11 mouse cellular contexts compared by ENCODE assay signal in genomic region chr12:8818233-8818672, GRCm38 (mm10). TPM values are rescaled to one million over a fixed set of nuclear protein-coding genes. Genes with fewer than 3 reads are reported as not detected.
A peak's percentile ranks its signal among the peaks of the same experiment; 100 is the strongest.
DNase-seq lines count a peak whose midpoint lies in the region; ATAC-seq and TF ChIP-seq lines count a peak whose summit lies in the region.
"Had no signal": no experiment of that assay in that cellular context is flagged by ENCODE, and none has a peak within 500 bp of the region (broad histone marks: within the 10 kb centered on the region; RNA-seq: fewer than 3 reads in every experiment).

No protein-coding gene starts in this region.

- H3K4me2 ChIP-seq in heart, embryonic 12.5 days = peak overlapping the region; percentile 17; the same call in 1 of the 2 replicates
- 0 out of 2 replicates have a peak overlapping the region, but pooled peaks have one; percentile 0 for H3K4me2 ChIP-seq in midbrain, embryonic 14.5 days (ENCODE audit: low read length)
- H3K4me2 ChIP-seq in stomach, embryonic 15.5 days = peak overlapping the region; percentile 27; the same call in 1 of the 2 replicates
- H3K4me2 ChIP-seq: liver, embryonic 12.5 days had no signal

- no peak for TF ChIP-seq CTCF in heart, adult 2 months (IDR thresholded peaks at IDR 0.05)

- no peaks in the 10 kb centered on the region for H3K9me3 ChIP-seq in heart, embryonic 12.5 days (replicated peaks)
- no peaks in the 10 kb centered on the region for H3K9me3 ChIP-seq in midbrain, embryonic 14.5 days (ENCODE audit: control insufficient read depth, low read length)
- no peaks in the 10 kb centered on the region for H3K9me3 ChIP-seq in stomach, embryonic 15.5 days
- H3K9me3 ChIP-seq: liver, embryonic 12.5 days had no signal

- H3K4me1 ChIP-seq in heart, embryonic 12.5 days (replicated peaks) = peaks cover 17% of the 10 kb centered on the region
- H3K4me1 ChIP-seq in heart, adult 2 months (ENCODE audit: control insufficient read depth, insufficient read depth, low read length) = no peaks in the 10 kb centered on the region; the same call in 1 of the 2 replicates
- no peaks in the 10 kb centered on the region for H3K4me1 ChIP-seq in midbrain, embryonic 14.5 days (ENCODE audit: control insufficient read depth, insufficient read depth, low read length)
- peaks cover 15% of the 10 kb centered on the region for H3K4me1 ChIP-seq in stomach, embryonic 15.5 days
- H3K4me1 ChIP-seq: liver, embryonic 12.5 days had no signal

- no peak for DNase-seq in heart, adult 2 months
- DNase-seq in kidney, postnatal 10 days = peak; percentile 47
- no peak for DNase-seq in kidney, postnatal 14 days
- no peak for DNase-seq in midbrain, embryonic 14.5 days
- no peak for DNase-seq in frontal cortex, postnatal 36 days (ENCODE audit: low spot score in 2 of 2)
- DNase-seq: right cerebral cortex, postnatal 25 days had no signal

- H3K4me3 ChIP-seq in heart, embryonic 12.5 days = no peak overlapping the region
- no peak overlapping the region for H3K4me3 ChIP-seq in heart, adult 2 months
- no peak overlapping the region for H3K4me3 ChIP-seq in midbrain, embryonic 14.5 days (replicated peaks; ENCODE audit: low read depth, low read length)
- H3K4me3 ChIP-seq in stomach, embryonic 15.5 days (replicated peaks) = no peak overlapping the region
- H3K4me3 ChIP-seq: liver, embryonic 12.5 days had no signal

- peaks cover 14% of the 10 kb centered on the region; the same call in 1 of the 2 replicates for H3K27me3 ChIP-seq in heart, embryonic 12.5 days (replicated peaks)
- no peaks in the 10 kb centered on the region for H3K27me3 ChIP-seq in heart, adult 2 months (ENCODE audit: control insufficient read depth, insufficient read depth, low read length)
- H3K27me3 ChIP-seq in midbrain, embryonic 14.5 days (ENCODE audit: control insufficient read depth, insufficient read depth, low read length) = no peaks in the 10 kb centered on the region
- no peaks in the 10 kb centered on the region for H3K27me3 ChIP-seq in stomach, embryonic 15.5 days (replicated peaks)
- H3K27me3 ChIP-seq: CH12.LX, Patski had no signal

- 40% methylated on average over 3 of the region's 3 CpGs for WGBS in heart, embryonic 12.5 days
- WGBS in heart, adult 2 months = 33% methylated on average over 3 of the region's 3 CpGs
- 69% methylated on average over 3 of the region's 3 CpGs for WGBS in midbrain, embryonic 14.5 days
- WGBS in stomach, embryonic 15.5 days = 19% methylated on average over 3 of the region's 3 CpGs

- H3K79me2 ChIP-seq in heart, adult 2 months (replicated peaks; ENCODE audit: control insufficient read depth, insufficient read depth, low read length) = no peaks in the 10 kb centered on the region

- intact Hi-C loops in heart, adult 2 months (cut with DNase I) = no loop called here

- ATAC-seq in heart, embryonic 12.5 days (ENCODE audit: insufficient number of reproducible peaks, low FRiP score) = no peak
- no peak for ATAC-seq in midbrain, embryonic 14.5 days (ENCODE audit: low FRiP score, low TSS enrichment)
- ATAC-seq in stomach, embryonic 15.5 days (ENCODE audit: insufficient read depth, low FRiP score, low read depth) = no peak; the same call in 1 of the 2 replicates
- ATAC-seq: liver, embryonic 12.5 days; Patski had no signal

- no peak for TF ChIP-seq POLR2A in heart, adult 2 months (IDR thresholded peaks at IDR 0.05; ENCODE audit: insufficient read depth, low read depth, low read length)

- no peaks in the 10 kb centered on the region for H3K36me3 ChIP-seq in heart, embryonic 12.5 days
- no peaks in the 10 kb centered on the region for H3K36me3 ChIP-seq in heart, adult 2 months (ENCODE audit: control insufficient read depth, insufficient read depth, low read length)
- no peaks in the 10 kb centered on the region for H3K36me3 ChIP-seq in midbrain, embryonic 14.5 days (ENCODE audit: control insufficient read depth, insufficient read depth, low read length)
- no peaks in the 10 kb centered on the region for H3K36me3 ChIP-seq in stomach, embryonic 15.5 days
- H3K36me3 ChIP-seq: liver, embryonic 12.5 days had no signal

- H3K27ac ChIP-seq in heart, embryonic 12.5 days (ENCODE audit: poor library complexity, severe bottlenecking) = no peak overlapping the region
- H3K27ac ChIP-seq in heart, adult 2 months = no peak overlapping the region
- H3K27ac ChIP-seq in midbrain, embryonic 14.5 days (replicated peaks; ENCODE audit: low read depth, low read length) = no peak overlapping the region
- H3K27ac ChIP-seq in stomach, embryonic 15.5 days = peak overlapping the region; percentile 61
- H3K27ac ChIP-seq: liver, embryonic 12.5 days had no signal

- TF ChIP-seq EP300 in heart, adult 2 months (IDR thresholded peaks at IDR 0.05; ENCODE audit: insufficient read depth, low read depth, low read length) = no peak

- no peak overlapping the region for H3K9ac ChIP-seq in heart, embryonic 12.5 days
- H3K9ac ChIP-seq in heart, adult 2 months (ENCODE audit: low read depth, low read length) = no peak overlapping the region
- no peak overlapping the region for H3K9ac ChIP-seq in midbrain, embryonic 14.5 days (replicated peaks; ENCODE audit: low read length)
- H3K9ac ChIP-seq in stomach, embryonic 15.5 days = no peak overlapping the region
- H3K9ac ChIP-seq: liver, embryonic 12.5 days had no signal

RNA-seq across cellular contexts. Expression of gene Sdc1, which starts 47.1 kb away (rescaled TPM):
- 46.0 and 46.4 TPM in 2 replicates for polyA plus RNA-seq in heart, embryonic 12.5 days (2016; fragmentation: Nextera tagmentation; extraction: Ambion mirVana)
- total RNA-seq in heart, adult 2 months (2021) = 1 to 10 TPM; 4.8 to 5.7 TPM
- 9.1 and 11.0 TPM in 2 replicates for polyA plus RNA-seq in heart, adult 2 months (2012; rRNA removed)
- 12.2 and 19.2 TPM in 2 replicates for polyA plus RNA-seq in midbrain, embryonic 14.5 days (2014; fragmentation: Nextera tagmentation; extraction: Ambion mirVana)
- 131 and 142 TPM in 2 replicates for polyA plus RNA-seq in stomach, embryonic 15.5 days (2015; fragmentation: Nextera tagmentation; extraction: Ambion mirVana)
